Mouse (Mus musculus) myocyte (in vitro differentiated cells): ENCODE measurements around the gene Cacng1. TPM values are rescaled to one million over a fixed set of nuclear protein-coding genes. Genes with fewer than 3 reads are reported as not detected.

Experiments used
- H3K27me3 ChIP-seq: one replicate; pipeline ENCODE4 v1.6.1; 2011; ENCODE audit not compliant: control insufficient read depth, insufficient read depth, insufficient read length
- H3K36me3 ChIP-seq: one replicate; pipeline ENCODE4 v1.6.1; 2011; ENCODE audit not compliant: control insufficient read depth, insufficient read depth
- H3K4me2 ChIP-seq: one replicate; pipeline ENCODE4 v1.6.1; 2011; ENCODE audit warnings: low read depth, control low read depth
- H3K4me3 ChIP-seq: one replicate; pipeline ENCODE4 v1.5.1; 2011; ENCODE audit warnings: mild to moderate bottlenecking, control low read depth, moderate library complexity
- H3K79me2 ChIP-seq: one replicate; pipeline ENCODE4 v1.6.1; 2011; ENCODE audit not compliant: control insufficient read depth, insufficient read depth
- H3ac ChIP-seq: one replicate; pipeline ENCODE4 v1.6.1; 2011; ENCODE audit not compliant: control insufficient read depth, insufficient read length
- CEBPB ChIP-seq: IDR thresholded peaks from 2 replicates; pipeline ENCODE4 v1.6.1; 2011; ENCODE audit warnings: mild to moderate bottlenecking, moderate library complexity; ENCODE audit not compliant: poor library complexity, insufficient read depth, severe bottlenecking
- E2F4 ChIP-seq: IDR thresholded peaks from one replicate; pipeline ENCODE4 v1.6.1; 2011; ENCODE audit warnings: mild to moderate bottlenecking, control low read depth, moderate library complexity; ENCODE audit not compliant: insufficient read depth
- MAX ChIP-seq: IDR thresholded peaks from one replicate; pipeline ENCODE4 v1.6.1; 2011; ENCODE audit warnings: low read depth, mild to moderate bottlenecking, control low read depth
- MYOD1 ChIP-seq, 3 experiments: IDR thresholded peaks; one replicate each; pipeline ENCODE4 v1.6.1; 2011; ENCODE audit warnings: control low read depth in 2 of 3, low read depth in 2 of 3, mild to moderate bottlenecking in 2 of 3, moderate library complexity in 1 of 3; ENCODE audit not compliant: insufficient read length in 2 of 3, control insufficient read depth in 1 of 3
- MYOG ChIP-seq, 3 experiments: IDR thresholded peaks; one replicate each; pipeline ENCODE4 v1.6.1; 2011; ENCODE audit warnings: control low read depth in 2 of 3, low read depth in 2 of 3, mild to moderate bottlenecking in 2 of 3; ENCODE audit not compliant: insufficient read length in 2 of 3, control insufficient read depth in 1 of 3, insufficient read depth in 1 of 3
- POLR2A ChIP-seq: IDR thresholded peaks from one replicate; pipeline ENCODE4 v1.6.1; 2011; ENCODE audit warnings: low read depth, mild to moderate bottlenecking, control low read depth, moderate library complexity; ENCODE audit not compliant: insufficient read length
- POLR2AphosphoS2 ChIP-seq: IDR thresholded peaks from one replicate; pipeline ENCODE4 v1.6.1; 2011; ENCODE audit warnings: low read depth, control low read depth; ENCODE audit not compliant: insufficient read length
- REST ChIP-seq: IDR thresholded peaks from one replicate; pipeline ENCODE4 v1.6.1; 2011; ENCODE audit warnings: mild to moderate bottlenecking, control low read depth, moderate library complexity; ENCODE audit not compliant: insufficient read depth, insufficient read length
- SRF ChIP-seq: IDR thresholded peaks from one replicate; pipeline ENCODE4 v1.6.1; 2011; ENCODE audit warnings: low read depth; ENCODE audit not compliant: control insufficient read depth, insufficient read length
- TCF12 ChIP-seq: IDR thresholded peaks from one replicate; pipeline ENCODE4 v1.6.1; 2011; ENCODE audit warnings: mild to moderate bottlenecking, control low read depth; ENCODE audit not compliant: poor library complexity, insufficient read depth, severe bottlenecking
- TCF3 ChIP-seq: IDR thresholded peaks from one replicate; pipeline ENCODE4 v1.6.1; 2011; ENCODE audit warnings: low read depth, control low read depth; ENCODE audit not compliant: insufficient read length
- USF1 ChIP-seq: IDR thresholded peaks from one replicate; pipeline ENCODE4 v1.6.1; 2011; ENCODE audit warnings: low read depth, mild to moderate bottlenecking, control low read depth, moderate library complexity
- polyA plus RNA-seq: library from polyadenylated mRNA; unstranded; fragments of >200 nt; fragmentation: generic; extraction: Trizol; gene quantifications from one replicate; pipeline ENCODE4 v1.2.1, GENCODE M21; 2012; ENCODE audit warnings: missing spikeins

Cacng1 gene
- polyA plus RNA-seq, 1 experiment: 603 TPM

DNA sequence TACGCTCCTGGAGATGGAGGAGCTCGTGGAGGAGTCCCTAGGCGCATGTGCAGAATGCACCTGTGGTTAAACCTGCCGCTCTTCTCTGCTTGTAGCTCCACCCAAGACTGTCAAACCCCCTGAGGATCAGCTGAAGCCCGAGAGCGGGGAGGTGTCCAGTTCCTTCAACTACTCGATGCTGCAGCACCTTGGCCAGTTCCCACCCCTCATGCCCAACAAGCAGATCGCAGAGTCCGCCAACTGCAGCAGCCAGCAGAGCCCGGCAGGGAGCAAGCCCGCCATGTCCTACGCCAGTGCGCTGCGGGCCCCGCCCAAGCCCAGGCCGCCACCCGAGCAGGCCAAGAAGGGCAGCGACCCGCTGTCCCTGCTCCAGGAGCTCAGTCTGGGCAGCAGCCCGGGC lies 30.0 kb downstream of the Cacng1 start:
- no peak overlapping the region for H3K4me2 ChIP-seq
- peaks cover 4% of the 10 kb centered on the region for H3K36me3 ChIP-seq
- no peak overlapping the region for H3ac ChIP-seq
- no peaks in the 10 kb centered on the region for H3K79me2 ChIP-seq
- no peak overlapping the region for H3K4me3 ChIP-seq
- no peaks in the 10 kb centered on the region for H3K27me3 ChIP-seq
- TF ChIP-seq TCF3 (no peak), REST (peak; percentile 37), POLR2AphosphoS2 (no peak)

- no peaks in the 10 kb centered on the region for H3K79me2 ChIP-seq
- H3K36me3 ChIP-seq: peaks cover 4% of the 10 kb centered on the region
- no peak overlapping the region for H3K4me2 ChIP-seq
Observed at GRCm38 (mm10) chr11:107683544-107684465, 32.5 kb downstream of the Cacng1 start.

DNA sequence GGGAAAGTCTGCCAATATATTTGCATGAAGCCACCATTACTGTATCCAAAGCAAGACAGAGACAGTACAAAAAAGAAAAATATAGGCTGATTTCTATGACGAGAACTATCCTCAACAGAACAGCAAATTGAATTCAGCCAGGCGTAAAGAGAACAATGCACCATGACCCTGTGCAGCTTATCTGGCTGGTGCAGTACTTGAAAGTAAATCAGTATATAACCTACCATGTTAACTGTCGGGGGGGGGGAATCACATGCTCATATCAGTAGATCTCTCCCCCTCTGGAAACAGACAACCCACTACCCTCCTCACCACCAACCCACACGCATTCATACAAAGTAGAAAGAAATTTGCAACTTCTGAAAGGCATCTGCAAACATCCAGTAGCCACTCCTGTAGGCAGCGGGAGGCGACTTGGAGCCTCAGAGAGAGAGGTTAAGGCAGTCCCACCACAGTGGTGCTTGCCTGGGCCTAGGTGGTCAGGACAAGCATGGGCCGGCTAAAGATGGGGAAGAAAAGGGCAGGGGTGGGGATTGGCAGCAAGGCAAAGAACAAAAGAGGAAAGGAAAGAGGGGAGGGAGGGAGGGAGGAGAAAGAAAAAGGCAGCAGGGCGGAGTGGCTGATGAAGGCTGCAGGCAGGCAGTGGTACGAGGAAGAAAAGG lies 33.5 kb downstream of the Cacng1 start:
- no peaks in the 10 kb centered on the region for H3K79me2 ChIP-seq
- peaks cover 4% of the 10 kb centered on the region for H3K36me3 ChIP-seq
- TF ChIP-seq TCF3 (no peak), CEBPB (no peak), SRF (no peak), E2F4 (no peak), USF1 (no peak), REST (no peak), POLR2AphosphoS2 (no peak), MYOG (IDR thresholded peaks at IDR 0.05; ENCODE audit: control insufficient read depth in 1 of 3, insufficient read depth in 1 of 3, insufficient read length in 2 of 3, low read depth in 2 of 3) (no peak), POLR2A (no peak), MYOD1 (IDR thresholded peaks at IDR 0.05; ENCODE audit: control insufficient read depth in 1 of 3, insufficient read length in 2 of 3, low read depth in 2 of 3) (no peak), TCF12 (no peak), MAX (no peak)
- H3K4me2 ChIP-seq: no peak overlapping the region
- H3K4me3 ChIP-seq: no peak overlapping the region
- no peak overlapping the region for H3ac ChIP-seq
- no peaks in the 10 kb centered on the region for H3K27me3 ChIP-seq

More at GRCm38 (mm10) chr11:107683544-107684465, 32.5 kb downstream of the Cacng1 start:
- no peak for TF ChIP-seq TCF12
- no peak for TF ChIP-seq REST
- TF ChIP-seq CEBPB: no peak
- no peak for TF ChIP-seq SRF
- TF ChIP-seq TCF3: no peak
- no peak for TF ChIP-seq POLR2AphosphoS2
- TF ChIP-seq POLR2A: no peak
- no peak for TF ChIP-seq MYOG (IDR thresholded peaks at IDR 0.05; ENCODE audit: control insufficient read depth in 1 of 3, insufficient read depth in 1 of 3, insufficient read length in 2 of 3, low read depth in 2 of 3)
- TF ChIP-seq MYOD1 (IDR thresholded peaks at IDR 0.05; ENCODE audit: control insufficient read depth in 1 of 3, insufficient read length in 2 of 3, low read depth in 2 of 3): no peak
- TF ChIP-seq MAX: no peak
- no peak for TF ChIP-seq E2F4
- no peak for TF ChIP-seq USF1
- Histone ChIP-seq H3K4me3 (no peak overlapping the region), H3ac (no peak overlapping the region), H3K27me3 (no peaks in the 10 kb centered on the region)

- TF ChIP-seq MAX: no peak
- TF ChIP-seq TCF3: no peak
- TF ChIP-seq MYOG (IDR thresholded peaks at IDR 0.05; ENCODE audit: control insufficient read depth in 1 of 3, insufficient read depth in 1 of 3, insufficient read length in 2 of 3, low read depth in 2 of 3): no peak
- Histone ChIP-seq H3ac (no peak overlapping the region), H3K36me3 (peaks cover 7% of the 10 kb centered on the region), H3K4me2 (no peak overlapping the region), H3K27me3 (no peaks in the 10 kb centered on the region), H3K4me3 (no peak overlapping the region), H3K79me2 (no peaks in the 10 kb centered on the region)
Observed at GRCm38 (mm10) chr11:107676207-107676940, 39.9 kb downstream of the Cacng1 start.
